Mouse (Mus musculus) cerebellum, postnatal 25 days (tissue): ENCODE results near the gene Cstf2t.

Experiments used
- DNase-seq, 2 experiments: peaks; one replicate each; pipeline ENCODE4 v3.0.0; 2021; ENCODE audit warnings: mixed read lengths in 2 of 2

The Cstf2t gene

DNA sequence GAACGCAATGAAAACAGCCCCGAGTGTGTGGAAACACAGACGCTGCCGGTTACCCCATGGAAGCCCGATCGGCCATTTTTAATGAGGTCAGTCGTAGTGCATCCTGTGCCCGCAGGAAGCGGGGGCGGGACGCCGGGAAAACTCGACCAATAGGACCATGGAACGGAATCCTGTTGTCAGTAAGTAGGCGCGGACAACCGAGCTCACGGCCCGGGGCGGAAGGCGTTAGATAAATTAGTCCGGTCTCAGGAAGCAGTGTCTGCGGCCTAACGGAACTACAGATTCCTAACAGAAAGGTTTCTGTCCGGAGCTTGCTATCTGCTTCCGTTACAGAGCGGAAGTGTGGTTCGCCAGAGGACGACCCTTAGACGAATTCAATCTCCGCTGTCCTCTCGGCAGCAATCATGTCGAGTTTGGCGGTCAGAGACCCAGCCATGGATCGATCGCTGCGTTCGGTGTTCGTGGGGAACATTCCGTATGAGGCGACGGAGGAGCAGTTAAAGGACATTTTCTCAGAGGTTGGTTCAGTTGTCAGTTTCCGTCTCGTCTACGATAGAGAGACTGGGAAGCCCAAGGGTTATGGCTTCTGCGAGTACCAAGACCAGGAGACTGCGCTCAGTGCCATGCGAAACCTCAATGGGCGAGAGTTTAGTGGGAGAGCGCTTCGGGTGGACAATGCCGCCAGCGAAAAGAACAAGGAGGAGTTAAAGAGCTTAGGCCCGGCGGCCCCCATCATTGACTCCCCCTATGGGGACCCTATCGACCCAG lies at the start of gene Cstf2t:
Gene Cstf2t (plus strand): TSS at position 176 of the 768 bp plus-strand sequence.
- DNase-seq: peak; percentile 99 to 100

DNA sequence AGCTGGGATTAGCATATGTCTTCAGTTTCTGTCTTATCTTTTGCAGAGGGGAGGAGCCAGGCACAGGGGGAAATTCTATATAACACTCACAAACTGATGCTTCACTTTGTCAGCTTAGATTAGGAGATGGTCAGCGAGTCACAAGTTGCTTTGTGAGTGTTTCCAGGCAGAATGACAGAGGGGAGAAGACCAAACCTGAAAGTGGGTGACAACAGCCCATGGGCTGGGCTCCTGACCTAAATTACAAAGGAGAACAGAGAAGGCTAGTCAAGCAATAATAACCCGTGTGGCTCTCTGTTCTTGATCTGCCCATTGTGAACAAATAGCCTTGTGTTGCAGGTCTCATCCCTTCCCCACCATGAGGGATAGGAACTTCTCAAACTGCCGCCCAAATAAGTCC lies 43.7 kb upstream of the Cstf2t start:
- no peak for DNase-seq

DNA sequence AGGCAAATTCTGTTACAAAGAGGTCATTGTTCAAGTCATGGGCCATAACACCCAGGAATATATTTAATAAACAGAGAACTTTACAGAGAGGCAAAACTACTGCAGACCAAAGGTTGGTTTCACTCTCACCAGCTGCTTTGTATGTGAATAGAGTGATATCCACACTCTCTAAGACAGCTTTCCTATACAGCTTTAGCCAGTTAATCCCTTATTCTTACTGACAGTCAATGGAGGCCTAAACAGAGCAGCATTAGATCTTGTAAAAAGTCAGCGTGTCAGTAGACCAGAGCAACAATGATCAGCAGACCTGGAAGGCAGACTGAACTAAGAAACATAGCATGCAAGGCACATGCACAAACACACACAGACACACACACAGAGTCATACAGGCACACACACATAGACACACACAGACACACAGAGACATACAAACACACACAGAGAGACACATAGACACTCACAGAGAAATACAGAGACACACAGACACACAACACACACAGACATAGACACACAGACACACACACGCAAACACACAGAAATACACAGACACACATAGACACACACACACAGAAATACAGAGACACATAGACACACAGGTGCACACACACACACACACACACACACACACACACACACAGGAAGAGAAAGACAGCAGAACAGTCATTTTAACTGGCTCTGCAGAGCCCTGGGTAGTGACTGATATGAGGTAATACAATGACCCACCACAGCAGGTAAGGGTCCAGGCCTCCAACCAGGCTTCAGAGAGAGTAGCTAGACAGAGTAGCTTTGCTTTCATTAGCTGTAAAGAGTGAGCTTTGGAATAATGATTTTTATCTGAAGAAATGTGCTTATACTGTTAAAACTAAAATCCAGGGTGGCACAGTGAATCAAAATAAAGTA lies 41.4 kb upstream of the Cstf2t start:
- no peak for DNase-seq

DNA sequence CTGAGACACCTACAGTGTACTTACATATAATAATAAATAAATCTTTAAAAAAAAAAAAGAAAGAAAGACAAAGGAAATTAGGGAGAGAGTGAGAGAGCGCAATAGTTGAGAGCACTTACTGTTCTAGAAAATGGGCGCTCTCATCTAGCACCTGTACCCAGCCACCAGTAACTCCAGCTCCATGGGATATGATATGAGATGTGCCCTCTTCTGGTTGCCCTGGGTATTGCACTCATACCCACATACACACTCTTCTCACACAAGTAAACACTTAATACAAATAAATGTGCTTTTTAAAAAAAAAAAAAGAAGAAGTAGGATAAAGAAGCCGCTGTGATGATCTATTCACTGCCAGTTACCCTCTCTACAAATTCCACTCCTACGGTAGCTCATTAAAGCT lies 36.0 kb upstream of the Cstf2t start:
- DNase-seq: no peak

DNA sequence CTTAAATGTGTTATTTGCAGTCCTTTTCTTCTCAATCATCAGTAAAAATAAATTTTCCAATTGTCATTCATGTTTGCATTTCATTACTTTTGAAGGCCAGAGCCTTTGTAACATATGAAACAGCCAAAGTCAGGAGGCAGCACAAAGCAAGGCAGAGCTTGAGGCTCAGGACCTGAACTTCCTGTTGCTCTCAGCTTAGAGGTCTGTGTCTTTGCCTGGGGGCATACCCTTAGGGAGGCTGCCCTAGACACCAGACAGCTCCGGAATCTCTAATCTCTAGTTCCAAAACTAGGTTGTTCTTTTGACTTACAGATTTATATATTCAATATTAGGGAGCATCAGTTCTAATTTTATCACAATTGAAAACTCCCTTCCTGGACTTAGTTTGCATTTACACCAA lies 17.9 kb upstream of the Cstf2t start:
- DNase-seq: no peak

DNA sequence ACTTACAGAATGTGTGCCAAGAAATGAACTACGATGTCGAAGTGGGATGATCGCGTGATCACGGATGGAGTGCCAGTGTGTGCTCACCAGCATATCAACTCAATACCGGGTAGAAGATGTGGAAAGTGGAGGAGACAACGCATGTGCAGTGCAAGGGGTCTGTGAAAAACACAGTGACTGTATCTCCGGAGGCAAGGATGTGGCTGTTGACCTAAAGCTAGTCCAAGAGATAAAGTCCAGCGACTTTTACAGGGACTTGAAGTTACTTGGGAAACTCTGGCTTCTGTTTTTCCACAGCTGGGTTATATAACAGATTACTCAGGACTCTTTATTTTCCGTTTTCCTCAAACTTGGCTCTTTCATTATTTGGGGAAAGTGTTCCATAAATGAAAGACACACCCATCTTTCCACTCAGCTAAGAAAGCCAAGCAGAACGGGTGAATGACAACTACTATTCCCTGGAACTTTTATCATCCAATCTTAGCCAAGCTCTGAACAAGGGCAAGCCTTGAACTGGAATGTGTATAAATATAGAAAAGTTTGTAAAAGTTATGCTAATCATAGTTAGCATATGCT lies 17.3 kb upstream of the Cstf2t start:
- no peak for DNase-seq

DNA sequence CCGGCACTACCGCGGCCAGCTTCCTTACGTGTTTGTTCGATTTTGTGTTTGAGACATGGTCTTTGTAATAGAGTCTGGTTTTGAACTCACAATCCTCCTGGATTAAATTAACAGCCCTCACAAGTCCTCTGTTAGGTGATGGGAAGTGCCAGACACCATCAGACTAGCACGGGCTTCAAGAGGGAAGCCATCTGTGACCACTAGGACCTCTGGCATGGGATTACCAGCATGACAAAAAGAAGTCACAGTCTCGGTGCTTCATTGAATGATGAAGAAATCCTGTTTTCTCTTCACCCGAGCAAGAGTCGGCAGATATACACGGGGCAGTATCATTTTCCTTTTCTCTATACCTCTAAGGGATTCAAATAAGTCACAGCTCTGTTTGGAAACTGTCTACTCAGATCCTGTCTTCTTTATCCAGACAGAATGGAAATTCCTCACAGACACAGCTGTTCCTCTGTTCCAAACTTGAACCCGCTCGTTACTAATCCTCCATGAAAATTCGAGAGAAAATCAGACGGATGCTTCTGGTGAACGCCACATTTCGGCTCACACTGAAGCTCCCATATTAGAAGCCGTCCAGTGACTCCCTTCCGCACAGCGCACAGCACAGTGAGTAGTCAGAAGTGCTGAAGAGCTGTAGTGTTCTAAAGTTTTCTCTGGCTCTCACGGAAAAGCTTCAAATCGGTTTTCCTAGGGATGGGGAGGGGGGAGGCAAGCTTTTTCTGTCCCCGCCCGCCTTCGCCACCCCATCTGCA lies 8.5 kb upstream of the Cstf2t start:
- DNase-seq: no peak

DNA sequence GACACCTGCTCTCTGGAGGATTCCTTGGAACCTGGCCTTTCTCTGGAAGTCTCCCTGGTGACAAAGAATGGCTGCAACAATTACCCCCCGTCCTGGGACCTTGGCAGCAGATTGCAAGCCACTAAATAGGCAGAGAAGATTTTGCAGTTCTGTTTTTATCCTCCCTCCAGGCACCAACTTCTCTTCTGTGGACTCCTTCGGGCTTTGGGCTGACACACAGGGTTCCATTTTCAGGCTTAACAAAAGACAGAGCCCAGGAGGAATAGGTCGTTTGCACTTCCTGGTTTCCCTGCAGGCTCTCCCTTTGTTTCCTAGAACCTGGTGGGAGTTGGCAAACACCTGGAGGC lies 7.9 kb upstream of the Cstf2t start:
- DNase-seq: no peak

DNA sequence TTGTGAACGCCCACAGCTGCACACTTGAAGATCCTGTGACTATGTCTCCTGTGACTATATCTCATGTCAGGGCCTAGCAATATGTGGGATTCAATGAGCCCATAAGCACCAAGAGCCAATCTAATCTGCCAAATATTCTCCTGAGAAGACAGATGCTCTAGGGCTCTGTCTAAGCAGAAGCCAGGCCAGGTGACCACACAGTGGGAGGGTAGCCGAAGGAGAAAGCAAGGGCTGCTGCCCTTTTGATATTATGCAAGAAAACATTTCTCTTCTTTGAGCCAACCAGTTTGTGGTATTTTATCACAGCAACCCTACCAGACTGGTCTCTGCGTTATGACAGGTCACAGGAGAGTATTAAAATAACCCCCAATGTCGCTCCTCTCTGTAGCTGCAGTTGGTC lies 6.5 kb upstream of the Cstf2t start:
- no peak for DNase-seq

DNA sequence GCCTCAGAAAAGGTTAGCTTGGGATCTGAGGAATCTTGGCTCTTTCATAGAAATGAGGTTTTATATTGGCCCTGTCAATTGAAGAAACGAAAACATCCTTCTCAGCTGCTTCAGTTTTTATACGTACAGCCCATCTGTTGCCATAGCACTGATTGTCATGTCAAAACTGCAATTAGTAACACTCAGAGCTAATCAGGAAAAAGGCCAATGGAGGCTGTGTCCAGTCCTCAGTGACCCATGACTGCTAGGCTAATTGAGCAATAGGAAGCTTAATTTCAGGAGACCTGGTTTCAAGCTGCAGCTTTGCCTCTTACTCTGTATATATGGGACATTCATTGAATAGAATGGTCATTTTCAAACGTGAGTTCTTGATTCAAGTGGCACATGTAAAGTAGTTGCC lies 4.4 kb upstream of the Cstf2t start:
- no peak for DNase-seq

DNA sequence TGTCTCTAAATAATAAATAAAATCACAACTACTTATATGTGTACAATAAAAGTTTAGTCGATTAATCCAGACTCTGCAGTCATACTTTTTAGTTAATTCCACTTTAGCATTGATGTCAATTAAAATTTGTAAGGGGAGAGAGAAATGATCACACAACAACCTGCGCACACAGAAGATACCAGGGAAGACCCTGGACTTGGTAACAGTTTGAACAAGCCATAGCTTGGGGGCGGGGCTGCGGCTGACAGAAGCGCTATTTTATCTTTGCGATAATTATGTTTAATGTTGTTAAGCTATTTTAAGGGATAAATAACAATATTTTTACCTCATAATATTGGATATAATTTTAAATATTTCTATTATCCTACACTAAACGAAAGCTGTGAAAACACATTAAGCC lies 411 bp upstream of the Cstf2t start:
- no peak for DNase-seq

DNA sequence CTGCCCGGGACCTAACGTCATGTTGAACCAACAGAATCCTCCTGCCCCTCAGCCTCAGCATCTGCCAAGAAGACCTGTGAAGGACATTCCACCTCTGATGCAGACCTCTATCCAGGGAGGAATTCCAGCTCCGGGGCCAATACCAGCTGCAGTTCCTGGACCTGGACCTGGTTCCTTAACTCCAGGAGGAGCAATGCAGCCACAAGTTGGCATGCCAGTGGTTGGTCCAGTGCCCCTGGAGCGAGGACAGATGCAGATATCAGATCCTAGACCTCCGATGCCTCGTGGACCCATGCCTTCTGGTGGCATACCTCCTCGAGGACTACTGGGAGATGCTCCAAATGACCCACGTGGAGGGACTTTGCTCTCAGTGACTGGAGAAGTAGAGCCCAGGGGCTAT lies 1.1 kb downstream of the Cstf2t start:
- peak in 1 of 2 experiments; percentile 17 for DNase-seq

DNA sequence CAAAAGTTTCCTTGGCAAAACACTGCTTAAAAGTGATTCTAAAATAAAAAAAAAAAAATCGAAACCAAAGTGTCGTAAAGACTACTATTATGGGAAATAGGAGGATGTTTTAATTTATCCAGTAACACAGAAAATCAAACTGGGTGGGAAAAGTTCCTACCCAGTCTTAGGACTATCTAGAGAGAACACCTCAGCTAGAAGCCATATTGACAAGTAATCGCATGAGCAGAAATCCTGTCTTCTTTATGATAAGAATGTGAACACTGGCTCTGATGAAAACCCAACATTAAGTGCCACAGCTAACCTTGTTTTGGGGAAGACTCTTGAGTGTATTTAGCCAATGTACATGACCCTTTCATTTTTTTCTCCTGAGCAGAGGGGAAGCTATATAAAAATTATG lies 15.2 kb downstream of the Cstf2t start:
- no peak for DNase-seq

DNA sequence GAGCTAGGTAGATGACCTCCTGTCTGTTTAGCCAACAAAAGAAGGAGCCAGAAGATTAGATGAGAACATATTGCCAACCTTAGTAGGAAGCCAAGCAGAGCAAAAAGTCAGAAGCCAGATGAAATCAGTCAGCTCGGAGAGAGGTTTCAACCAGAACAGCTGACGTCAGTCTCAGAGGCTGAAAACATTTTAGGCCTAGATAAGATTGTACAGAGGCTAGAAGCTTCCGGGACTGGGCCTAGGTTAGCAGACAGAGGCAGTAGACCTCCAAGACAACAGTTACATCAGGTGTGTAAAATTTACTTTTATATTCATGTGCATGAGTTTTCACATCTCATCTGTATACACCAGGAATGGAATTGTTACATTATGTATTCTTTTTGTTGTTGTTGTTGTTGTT lies 16.7 kb downstream of the Cstf2t start:
- DNase-seq: no peak

DNA sequence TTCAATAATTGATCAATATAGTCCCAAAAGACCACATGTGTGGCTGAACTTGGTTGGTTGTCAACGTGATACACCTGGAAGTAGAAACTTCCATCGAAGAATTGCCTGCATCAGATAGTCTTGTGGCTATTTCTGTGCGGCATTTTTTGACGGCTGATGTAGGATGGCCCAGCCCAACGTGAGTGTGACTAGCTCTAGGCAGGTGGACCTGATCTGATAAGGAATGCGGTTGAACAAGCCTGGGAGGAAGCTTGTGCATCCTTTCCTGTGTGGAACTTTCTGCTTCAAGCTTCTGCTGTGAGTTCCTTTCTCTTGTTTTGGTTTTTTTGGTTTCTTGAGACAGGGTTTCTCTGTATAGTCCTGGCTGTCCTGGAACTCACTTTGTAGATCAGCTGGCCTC lies 22.1 kb downstream of the Cstf2t start:
- DNase-seq: no peak

DNA sequence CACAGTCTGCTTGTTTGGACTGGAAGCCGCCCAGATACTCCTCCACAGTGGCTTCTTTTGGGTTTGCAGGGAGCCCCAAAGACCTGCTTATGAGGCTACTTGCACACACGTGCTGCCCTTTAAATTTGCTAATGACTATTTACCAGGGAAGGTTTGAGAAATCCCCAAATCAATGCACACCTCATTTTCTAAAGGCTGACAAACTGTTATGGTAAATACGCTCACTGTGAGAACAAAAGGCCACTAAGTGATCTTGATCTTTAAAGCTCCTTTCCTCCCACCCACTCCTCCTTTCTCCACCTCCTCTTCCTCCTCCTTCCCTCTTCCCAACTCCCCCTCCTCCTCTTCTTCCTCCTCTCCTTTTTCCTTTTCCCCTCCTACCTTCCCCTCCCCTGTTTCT lies 23.4 kb downstream of the Cstf2t start:
- no peak for DNase-seq

DNA sequence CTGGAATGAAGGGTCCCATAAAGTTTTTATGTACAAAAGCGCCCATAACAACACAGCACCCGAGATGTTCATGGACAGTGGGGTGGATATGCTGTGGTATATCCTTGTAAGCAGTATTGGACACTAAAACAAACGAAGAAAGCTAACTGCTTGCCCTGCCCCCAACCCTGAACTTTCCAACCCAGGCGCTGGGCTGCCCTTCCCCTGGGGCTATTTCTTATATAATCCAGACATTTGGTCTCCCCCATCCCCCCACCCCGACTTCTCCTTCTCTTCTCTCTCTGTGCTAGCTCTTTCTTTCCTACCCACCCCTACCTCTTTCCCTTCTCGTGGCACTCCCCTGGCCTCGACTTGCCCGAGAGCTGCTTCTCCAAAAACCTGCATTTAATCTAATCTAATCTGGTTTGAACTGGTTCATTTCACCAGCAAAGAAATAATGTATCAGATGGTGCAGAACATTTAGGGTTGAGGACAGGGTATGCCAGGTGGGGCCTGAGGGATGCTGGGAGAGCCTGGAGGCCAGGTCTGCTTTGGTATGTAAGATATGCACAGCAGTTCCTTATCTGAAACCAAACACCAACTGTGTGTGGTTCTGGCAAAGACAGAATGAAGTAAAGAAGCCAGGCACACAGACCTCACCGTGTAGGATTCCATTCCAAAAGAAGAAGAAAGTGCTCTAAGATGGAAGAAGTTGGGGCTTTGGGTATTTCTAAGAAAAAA lies 24.4 kb downstream of the Cstf2t start:
- no peak for DNase-seq

DNA sequence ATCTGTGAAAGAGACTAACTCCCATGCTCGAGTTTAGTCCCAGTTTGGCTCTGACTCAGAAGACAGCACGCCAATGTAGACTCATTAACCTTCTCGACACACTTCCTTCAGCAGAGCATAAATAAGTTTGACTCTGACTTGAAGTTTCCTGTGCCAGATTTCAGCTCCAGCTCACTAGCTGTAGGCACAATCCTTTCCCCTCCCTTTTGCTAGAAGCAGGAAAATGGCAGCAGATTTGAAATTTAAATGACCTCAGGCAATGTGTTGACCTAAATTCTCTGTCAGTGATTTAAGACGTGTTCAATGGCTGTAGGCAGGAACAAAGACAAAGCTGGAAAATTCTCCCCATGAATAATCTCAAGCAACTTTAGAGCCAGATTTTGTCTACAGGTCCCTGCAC lies 32.1 kb downstream of the Cstf2t start:
- no peak for DNase-seq

DNA sequence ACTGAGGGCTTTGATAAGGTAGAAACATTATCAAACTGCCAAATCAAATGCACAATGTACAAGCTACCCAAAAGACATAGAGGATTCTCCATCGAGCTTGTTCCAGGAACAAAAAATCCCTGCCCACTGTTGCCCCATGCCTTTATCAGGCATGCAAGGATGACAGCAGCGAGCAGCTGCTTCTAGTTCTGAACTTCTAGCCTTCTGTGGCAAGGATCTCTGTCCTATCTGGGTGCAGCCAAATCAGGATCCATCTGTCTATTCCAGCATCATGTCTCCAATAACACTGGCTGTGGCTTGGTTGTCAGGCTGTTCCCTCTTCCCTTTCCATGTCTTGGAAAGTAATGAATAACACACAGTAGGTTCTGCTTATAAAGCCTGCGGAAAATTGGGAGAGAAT lies 42.0 kb downstream of the Cstf2t start:
- no peak for DNase-seq

DNA sequence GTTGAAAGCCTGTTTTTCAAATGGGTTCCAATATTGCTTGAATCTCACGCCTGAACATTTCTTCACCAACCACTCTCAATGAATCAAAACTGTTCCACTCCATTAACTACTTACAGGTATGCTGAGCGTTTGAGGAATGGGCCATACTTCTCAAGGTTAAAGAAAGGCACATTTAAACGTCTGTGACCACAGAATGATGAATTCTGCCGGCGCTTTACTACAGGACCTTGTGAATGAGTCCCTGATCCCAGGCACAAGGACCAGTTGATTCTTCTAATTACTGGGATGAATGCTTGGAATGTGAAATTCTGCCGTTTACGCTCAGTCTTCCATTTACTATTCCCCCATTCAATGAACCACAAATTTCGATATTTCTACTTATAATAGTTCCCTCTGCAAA lies 50.0 kb downstream of the Cstf2t start:
- no peak for DNase-seq

DNA sequence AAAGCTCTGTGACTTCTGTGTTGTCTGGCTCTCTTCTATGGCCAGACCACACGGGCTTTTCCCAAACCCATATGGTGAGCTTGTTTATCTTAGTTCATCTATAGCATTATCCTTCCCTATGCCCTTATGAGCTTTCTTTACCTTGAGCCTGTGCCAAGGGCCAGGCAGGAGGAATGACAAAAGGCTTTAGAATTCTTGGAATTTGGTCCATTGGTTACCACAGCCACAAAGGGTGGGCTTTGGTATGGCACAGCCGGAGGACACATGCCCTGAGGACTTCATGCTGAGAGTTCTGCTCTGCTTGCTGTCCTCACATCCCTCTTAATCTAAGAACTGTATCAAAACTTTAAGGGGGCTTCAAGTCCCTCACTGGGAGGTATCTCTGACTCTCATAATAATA lies 53.7 kb downstream of the Cstf2t start:
- DNase-seq: no peak
